Mouse (Mus musculus) hindbrain, embryonic 16.5 days (tissue): ENCODE measurements around the gene Il10rb. TPM values are rescaled to one million over a fixed set of nuclear protein-coding genes. Genes with fewer than 3 reads are reported as not detected.

ENCODE experiments used
- ATAC-seq: fragments of 200-750 bp; cut with Nextera tagmentation; 2 replicates; pipeline ENCODE4 v1.8.0; 2017; ENCODE audit warnings: moderate TSS enrichment, moderate library complexity
- H3K27ac ChIP-seq: fragments of 300-500 bp; sonication (generic); 2 replicates; pipeline ENCODE4 v1.5.1; 2014; ENCODE audit warnings: low read depth, mild to moderate bottlenecking, control low read depth, low read length, moderate library complexity
- H3K27me3 ChIP-seq: fragments of 300-500 bp; sonication (generic); replicated peaks from 2 replicates; pipeline ENCODE4 v1.6.1; 2014; ENCODE audit warnings: low read length; ENCODE audit not compliant: control insufficient read depth, insufficient read depth
- H3K36me3 ChIP-seq: fragments of 300-500 bp; sonication (generic); 2 replicates; pipeline ENCODE4 v1.6.1; 2014; ENCODE audit warnings: mild to moderate bottlenecking, low read length, moderate library complexity, mixed read lengths; ENCODE audit not compliant: control insufficient read depth, insufficient read depth
- H3K4me1 ChIP-seq: fragments of 300-500 bp; sonication (generic); 2 replicates; pipeline ENCODE4 v1.6.1; 2014; ENCODE audit warnings: low read depth, low read length; ENCODE audit not compliant: control insufficient read depth, insufficient read depth
- H3K4me2 ChIP-seq: fragments of 300-500 bp; sonication (generic); 2 replicates; pipeline ENCODE4 v1.6.1; 2014; ENCODE audit warnings: mild to moderate bottlenecking, low read length, control low read depth, moderate library complexity
- H3K4me3 ChIP-seq: fragments of 300-500 bp; sonication (generic); 2 replicates; pipeline ENCODE4 v1.5.1; 2014; ENCODE audit warnings: mild to moderate bottlenecking, low read length, control low read depth, moderate library complexity
- H3K9ac ChIP-seq: fragments of 300-500 bp; sonication (generic); 2 replicates; pipeline ENCODE4 v1.6.1; 2014; ENCODE audit warnings: low read depth, mild to moderate bottlenecking, control low read depth, low read length, moderate library complexity
- H3K9me3 ChIP-seq: fragments of 300-500 bp; sonication (generic); 2 replicates; pipeline ENCODE4 v1.6.1; 2014; ENCODE audit warnings: mild to moderate bottlenecking, low read length, moderate library complexity; ENCODE audit not compliant: control insufficient read depth
- WGBS: fragments of 180-500 bp; shearing (Covaris S2); extraction: QIAGEN DNeasy Blood & Tissue Kit; methylation state at CpG from one replicate; pipeline ENCODE4 v1.1.7; 2014; 5-methylcytosine and 5-hydroxymethylcytosine counted together
- polyA plus RNA-seq: library from polyadenylated mRNA; unstranded; fragments of >200 nt; fragmentation: Nextera tagmentation; extraction: Ambion mirVana; gene quantifications from 2 replicates; pipeline ENCODE4 v1.2.1, GENCODE M21; 2015

Il10rb gene
- polyA plus RNA-seq, 1 experiment from 2014 or later = 14.8 TPM

DNA sequence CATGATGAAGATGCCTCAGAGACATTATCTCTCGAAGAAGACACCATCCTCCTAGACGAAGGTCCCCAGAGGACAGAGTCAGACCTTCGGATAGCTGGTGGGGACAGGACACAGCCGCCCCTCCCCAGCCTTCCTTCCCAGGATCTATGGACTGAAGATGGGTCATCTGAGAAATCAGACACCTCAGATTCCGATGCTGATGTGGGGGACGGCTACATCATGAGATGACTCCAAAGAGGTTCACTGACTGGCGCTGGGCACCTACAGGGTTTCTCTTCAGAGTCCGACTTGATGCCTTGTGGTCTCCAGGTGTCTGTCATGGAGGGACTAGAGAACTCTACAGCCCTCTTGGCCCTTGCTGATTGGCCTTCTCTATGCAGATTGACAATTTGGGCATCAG lies 1.8 kb upstream of the Il10rb start:
- Histone ChIP-seq H3K27ac (no peak overlapping the region), H3K4me1 (peaks cover 8% of the 10 kb centered on the region), H3K4me2 (no peak overlapping the region), H3K36me3 (peaks cover 6% of the 10 kb centered on the region; the same call in 1 of the 2 replicates), H3K9me3 (no peaks in the 10 kb centered on the region), H3K4me3 (no peak overlapping the region), H3K9ac (no peak overlapping the region), H3K27me3 (no peaks in the 10 kb centered on the region)
- WGBS = 91% methylated on average over 8 of the region's 8 CpGs
- ATAC-seq = no peak

DNA sequence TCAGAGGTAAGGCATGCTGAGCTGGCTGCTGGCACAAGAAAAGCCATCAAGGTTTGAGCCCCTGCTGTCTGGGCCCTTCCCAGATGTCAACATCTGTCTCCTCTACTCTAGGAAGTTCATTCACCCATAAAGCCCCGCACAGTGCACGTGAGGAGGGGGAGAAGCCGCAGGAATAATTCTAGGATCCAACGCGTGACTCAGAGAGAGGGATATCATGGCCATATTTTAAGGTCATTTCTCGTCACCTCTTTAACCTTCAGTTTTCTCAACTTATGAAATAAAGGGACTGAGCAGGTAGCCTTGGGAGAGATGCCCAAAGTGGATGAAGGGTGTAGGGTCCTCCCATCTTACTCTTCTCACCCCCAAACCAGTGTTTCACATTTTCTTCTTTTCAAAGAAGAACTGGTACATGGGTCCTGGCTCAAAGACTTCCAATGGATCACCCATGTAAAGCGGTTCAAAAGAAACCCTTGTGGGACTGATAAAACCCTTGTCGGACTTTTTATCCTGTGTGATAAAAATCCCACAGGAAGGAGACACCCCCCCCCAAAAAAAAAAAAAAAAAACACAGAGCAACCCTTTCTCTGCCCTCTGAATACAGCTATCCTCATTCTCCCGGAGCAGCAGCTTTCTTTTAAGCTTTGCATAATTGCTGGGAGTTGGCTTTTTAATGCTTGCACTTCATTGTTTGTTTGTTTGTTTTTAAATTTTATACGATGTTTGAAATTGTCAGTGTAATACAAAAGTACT lies 961 bp upstream of the Il10rb start:
- 72% methylated on average over 10 of the region's 10 CpGs for WGBS
- no peak overlapping the region for H3K27ac ChIP-seq
- H3K4me2 ChIP-seq = no peak overlapping the region
- peaks cover 6% of the 10 kb centered on the region; the same call in 1 of the 2 replicates for H3K36me3 ChIP-seq
- no peak for ATAC-seq
- no peaks in the 10 kb centered on the region for H3K27me3 ChIP-seq
- H3K4me3 ChIP-seq = no peak overlapping the region
- no peaks in the 10 kb centered on the region for H3K9me3 ChIP-seq
- no peak overlapping the region for H3K9ac ChIP-seq
- peaks cover 8% of the 10 kb centered on the region for H3K4me1 ChIP-seq

DNA sequence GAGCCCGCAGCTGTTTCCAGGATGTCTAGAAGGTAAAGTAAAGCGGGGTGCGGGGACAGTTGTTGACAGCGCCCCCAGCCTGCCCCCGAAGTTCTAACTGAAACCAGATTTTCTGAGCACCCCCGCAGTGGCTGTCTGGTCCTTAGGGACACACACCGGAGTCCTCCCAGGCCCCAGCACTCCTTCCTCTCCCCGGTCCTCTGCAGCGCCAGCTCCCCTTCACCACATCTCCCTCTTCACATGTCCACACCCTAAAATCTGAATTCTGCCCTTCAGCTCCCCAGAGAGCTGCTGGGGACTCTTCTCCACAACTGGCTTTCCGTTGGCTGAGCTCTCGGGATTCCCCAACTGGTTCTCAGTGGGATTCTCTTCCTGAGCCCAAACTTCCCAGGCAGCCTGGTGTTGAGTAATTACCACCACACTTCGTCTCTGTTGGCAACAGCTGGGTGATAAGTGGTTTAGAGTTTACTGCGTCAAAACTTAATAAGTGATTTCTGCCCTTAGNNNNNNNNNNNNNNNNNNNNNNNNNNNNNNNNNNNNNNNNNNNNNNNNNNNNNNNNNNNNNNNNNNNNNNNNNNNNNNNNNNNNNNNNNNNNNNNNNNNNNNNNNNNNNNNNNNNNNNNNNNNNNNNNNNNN lies 739 bp downstream of the Il10rb start:
- Histone ChIP-seq H3K4me3 (peak overlapping the region; percentile 73), H3K27me3 (no peaks in the 10 kb centered on the region), H3K4me1 (peaks cover 8% of the 10 kb centered on the region), H3K9ac (peak overlapping the region; percentile 67), H3K36me3 (peaks cover 6% of the 10 kb centered on the region; the same call in 1 of the 2 replicates), H3K9me3 (no peaks in the 10 kb centered on the region), H3K4me2 (peak overlapping the region; percentile 88), H3K27ac (peak overlapping the region; percentile 61; the same call in 1 of the 2 replicates)
- ATAC-seq = peak; percentile 19; the same call in 1 of the 2 replicates
- WGBS = 1% methylated on average over 13 of the region's 13 CpGs

DNA sequence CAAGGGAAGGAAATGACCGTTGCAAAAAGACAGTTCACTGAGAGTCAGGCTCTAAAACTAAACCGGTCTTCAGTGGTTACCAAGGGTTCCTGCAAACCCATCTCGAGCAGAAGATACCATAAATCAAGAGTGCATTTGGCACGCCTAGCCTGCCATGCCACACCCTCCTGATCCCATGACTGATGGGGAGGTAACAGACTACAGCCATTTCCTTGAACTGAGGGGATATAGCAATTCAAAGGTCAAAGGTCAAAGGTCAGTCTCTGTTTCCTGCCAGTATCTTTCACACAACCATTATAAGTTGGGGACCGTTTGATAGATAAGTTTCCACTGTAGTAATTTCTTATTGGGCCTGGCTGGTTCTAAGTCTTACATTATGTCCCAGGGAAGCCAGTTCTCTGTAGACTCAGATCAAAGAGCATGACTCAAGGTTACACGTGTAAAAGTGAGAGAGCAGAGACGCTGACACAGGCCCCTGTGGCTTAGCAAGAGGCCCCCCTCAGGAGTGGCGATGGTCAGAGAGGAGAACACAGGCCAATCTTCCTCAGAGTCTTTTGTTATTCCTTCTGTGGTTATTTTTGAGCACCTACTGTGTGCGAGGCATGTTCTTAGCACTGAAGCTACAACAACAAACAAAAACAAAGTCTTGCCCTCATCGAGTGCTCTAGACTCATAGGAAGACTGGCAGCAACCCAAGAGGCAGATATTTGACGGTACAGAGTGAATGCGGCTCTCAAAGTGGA lies 7.3 kb downstream of the Il10rb start:
- 69% methylated on average over 12 of the region's 12 CpGs for whole genome bisulfite sequencing
- H3K9me3 ChIP-seq = no peaks in the 10 kb centered on the region
- H3K4me2 ChIP-seq = no peak overlapping the region

DNA sequence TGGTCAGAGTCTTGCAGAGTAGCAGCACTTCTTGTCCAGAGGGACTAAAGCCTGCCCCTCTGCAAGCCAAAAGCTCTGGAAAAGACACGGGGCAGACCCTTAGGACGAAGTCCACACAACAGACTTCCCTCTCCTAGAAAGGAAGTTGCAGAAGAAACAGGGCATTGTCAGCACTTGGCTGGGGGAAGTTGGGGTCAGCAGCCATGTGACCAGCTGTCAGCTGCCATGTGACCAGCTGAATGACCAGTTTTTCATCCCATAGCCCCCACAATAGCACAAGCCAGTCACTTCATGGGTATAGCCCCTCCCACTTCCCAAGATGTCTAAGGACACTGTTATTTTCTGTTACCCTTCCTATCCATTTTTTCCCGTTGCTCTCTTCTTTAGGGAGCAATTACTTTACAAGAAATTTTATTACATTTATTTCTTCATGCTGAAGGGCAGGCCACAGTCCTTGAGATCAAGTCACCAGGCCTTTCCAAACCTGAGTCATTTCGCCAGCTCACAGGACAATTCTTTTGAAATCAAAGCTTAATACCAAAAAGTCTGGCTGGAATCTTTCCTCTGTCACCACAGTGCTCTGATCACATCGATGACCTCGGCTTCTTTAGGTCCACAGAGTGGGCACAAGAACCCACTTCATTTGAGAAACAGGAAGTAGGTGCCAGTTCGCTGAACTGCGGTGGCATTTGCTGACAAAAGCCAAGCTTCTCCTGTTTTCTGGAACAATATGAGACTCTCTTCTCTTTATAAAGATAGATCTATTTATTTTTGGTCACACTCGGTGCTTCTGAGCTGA lies 9.6 kb downstream of the Il10rb start:
- 0 out of 2 replicates have a peak, but pooled peaks cover 2% of the 10 kb centered on the region for H3K36me3 ChIP-seq
- H3K4me1 ChIP-seq = no peaks in the 10 kb centered on the region
- no peak overlapping the region for H3K4me3 ChIP-seq
- H3K9me3 ChIP-seq = no peaks in the 10 kb centered on the region
- no peaks in the 10 kb centered on the region for H3K27me3 ChIP-seq
- H3K4me2 ChIP-seq = no peak overlapping the region
- H3K27ac ChIP-seq = no peak overlapping the region
- ATAC-seq = no peak
- no peak overlapping the region for H3K9ac ChIP-seq
- 85% methylated on average over 9 of the region's 9 CpGs for WGBS

More for the DNA sequence above, 7.3 kb downstream of the Il10rb start:
- H3K4me3 ChIP-seq = no peak overlapping the region
- no peak overlapping the region for H3K9ac ChIP-seq
- H3K27ac ChIP-seq = no peak overlapping the region
- ATAC-seq = no peak
- no peaks in the 10 kb centered on the region for H3K4me1 ChIP-seq
- H3K27me3 ChIP-seq = no peaks in the 10 kb centered on the region
- 0 out of 2 replicates have a peak, but pooled peaks cover 2% of the 10 kb centered on the region for H3K36me3 ChIP-seq

DNA sequence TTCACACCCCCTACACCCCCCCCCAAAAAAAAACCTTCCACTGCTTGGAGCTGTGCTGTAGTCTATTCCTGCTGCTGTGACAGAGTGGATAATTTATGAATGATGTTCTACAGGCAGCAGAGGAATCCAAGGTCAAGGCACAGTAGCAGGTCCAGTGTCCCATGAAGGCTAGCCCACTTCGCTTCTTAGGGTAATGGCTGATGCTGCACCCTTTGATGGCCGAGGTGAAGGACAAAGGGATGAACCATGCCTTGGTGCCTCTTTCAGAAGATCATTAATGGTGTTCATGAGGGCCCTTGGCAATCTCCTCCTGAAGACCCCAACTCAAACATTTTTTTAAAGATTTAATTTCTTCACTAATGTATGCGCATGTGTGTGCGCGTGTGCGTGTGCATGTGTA lies 10.4 kb downstream of the Il10rb start:
- WGBS = 97% methylated on average over 6 of the region's 6 CpGs
- ATAC-seq = no peak
- no peaks in the 10 kb centered on the region for H3K4me1 ChIP-seq
- no peaks in the 10 kb centered on the region for H3K9me3 ChIP-seq
- H3K36me3 ChIP-seq = 0 out of 2 replicates have a peak, but pooled peaks cover 2% of the 10 kb centered on the region
- no peak overlapping the region for H3K27ac ChIP-seq
- H3K4me3 ChIP-seq = no peak overlapping the region
- H3K9ac ChIP-seq = no peak overlapping the region
- H3K27me3 ChIP-seq = no peaks in the 10 kb centered on the region
- H3K4me2 ChIP-seq = no peak overlapping the region

DNA sequence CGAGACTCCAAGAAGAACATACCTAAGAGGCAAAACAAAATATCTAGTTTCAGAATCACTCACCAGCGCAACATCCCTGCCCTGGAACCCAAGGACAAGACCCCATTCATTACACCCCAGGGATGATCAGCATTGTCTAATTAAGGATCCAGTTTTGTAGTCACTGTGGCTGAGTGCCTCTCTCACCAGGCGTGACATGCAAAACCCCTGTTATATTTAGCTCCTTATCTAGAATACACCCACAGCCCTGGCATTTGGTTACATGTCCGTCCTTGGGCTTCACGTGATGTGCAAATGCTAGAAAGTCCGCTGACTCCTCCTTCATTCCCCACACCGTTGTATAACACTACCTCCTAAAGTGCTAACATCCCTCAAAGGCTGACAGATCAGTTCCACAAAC lies 11.0 kb downstream of the Il10rb start:
- WGBS = 78% methylated on average over 7 of the region's 7 CpGs
- Histone ChIP-seq H3K27me3 (no peaks in the 10 kb centered on the region), H3K9ac (no peak overlapping the region), H3K27ac (no peak overlapping the region), H3K4me3 (no peak overlapping the region), H3K36me3 (0 out of 2 replicates have a peak, but pooled peaks cover 2% of the 10 kb centered on the region), H3K4me1 (no peaks in the 10 kb centered on the region), H3K9me3 (no peaks in the 10 kb centered on the region), H3K4me2 (no peak overlapping the region)
- no peak for ATAC-seq

DNA sequence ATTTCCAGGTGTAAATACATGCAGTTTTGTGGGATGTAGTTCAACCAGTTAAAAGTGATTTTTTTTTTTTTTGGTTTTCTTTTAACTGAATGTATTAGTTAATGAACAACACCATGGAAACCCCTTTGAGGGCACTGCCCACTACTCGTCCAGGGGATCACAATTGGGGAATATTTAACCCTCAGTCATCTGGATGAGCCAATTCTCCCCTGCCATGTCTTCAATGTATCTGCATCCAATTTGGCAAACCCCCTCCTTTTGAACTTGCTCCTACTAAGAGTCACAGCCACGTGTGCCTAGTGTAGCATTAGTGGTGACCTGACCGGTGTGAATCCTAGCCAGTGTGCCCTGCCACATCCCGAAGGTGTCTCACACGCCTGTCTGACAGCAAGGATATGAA lies 12.6 kb downstream of the Il10rb start:
- no peak overlapping the region for H3K27ac ChIP-seq
- H3K4me2 ChIP-seq = no peak overlapping the region
- no peaks in the 10 kb centered on the region for H3K4me1 ChIP-seq
- no peaks in the 10 kb centered on the region for H3K27me3 ChIP-seq
- no peak overlapping the region for H3K9ac ChIP-seq
- no peak overlapping the region for H3K4me3 ChIP-seq
- no peak for ATAC-seq
- WGBS = 71% methylated on average over 5 of the region's 5 CpGs
- H3K9me3 ChIP-seq = no peaks in the 10 kb centered on the region
- 0 out of 2 replicates have a peak, but pooled peaks cover 2% of the 10 kb centered on the region for H3K36me3 ChIP-seq
